Mouse (Mus musculus): ENCODE measurements around the gene Itgb5.

DNA sequence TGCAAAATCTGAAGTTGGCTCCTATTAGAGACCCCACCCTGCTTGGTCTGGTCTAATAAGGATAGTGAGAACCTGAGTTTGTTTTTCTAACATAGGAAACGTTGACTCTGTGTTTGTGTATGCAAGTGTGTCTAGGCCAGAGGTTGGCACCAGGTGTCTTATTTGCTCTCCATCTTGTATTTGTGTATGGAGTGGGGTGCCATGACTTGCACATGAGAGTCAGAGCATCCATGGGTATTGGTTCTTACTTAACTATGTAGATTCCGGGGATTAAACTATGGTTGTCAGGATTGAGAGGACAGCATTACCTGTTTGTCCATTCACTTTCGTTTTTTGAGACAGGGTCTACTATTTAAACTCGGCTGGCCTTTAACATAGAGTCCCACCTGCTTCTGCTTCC is 123.5 kb downstream of the Itgb5 start:
- TF ChIP-seq EP300 (optimal IDR thresholded peaks at IDR 0.05): no peak
- TF ChIP-seq CTCF (IDR thresholded peaks at IDR 0.05; ENCODE audit: low read depth): no peak
